Mouse (Mus musculus): Measurements from ENCODE around the gene Dlst.

DNA sequence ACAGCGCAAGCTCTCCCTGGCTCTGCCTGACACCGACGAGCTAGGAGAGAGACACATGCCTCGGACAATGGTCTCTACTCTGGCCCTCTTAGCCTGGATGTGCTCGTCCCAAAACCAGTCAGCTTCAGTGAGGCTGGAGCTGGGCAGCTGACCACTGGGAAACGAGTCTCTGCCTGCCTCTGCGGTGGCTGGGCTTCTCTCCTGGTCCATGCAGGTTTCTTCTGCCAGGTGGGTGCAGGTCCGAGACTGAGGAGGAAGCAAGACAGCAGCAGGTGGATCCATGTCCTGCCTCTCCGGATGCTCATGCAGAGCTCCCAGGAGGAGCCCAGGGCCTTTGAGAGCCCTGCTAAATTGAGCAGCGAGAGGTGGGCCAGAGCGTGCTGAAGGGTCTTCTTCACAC lies 15.5 kb upstream of the Dlst start:
- TF ChIP-seq CTCF (IDR thresholded peaks at IDR 0.05; ENCODE audit: low read depth) (no peak), EP300 (optimal IDR thresholded peaks at IDR 0.05) (no peak)
